Mouse (Mus musculus): ENCODE results near the gene Ccdc180. TPM values are rescaled to one million over a fixed set of nuclear protein-coding genes. Genes with fewer than 3 reads are reported as not detected.

The Ccdc180 gene
- polyA plus RNA-seq, 1 experiment from 2014 or later: not detected

DNA sequence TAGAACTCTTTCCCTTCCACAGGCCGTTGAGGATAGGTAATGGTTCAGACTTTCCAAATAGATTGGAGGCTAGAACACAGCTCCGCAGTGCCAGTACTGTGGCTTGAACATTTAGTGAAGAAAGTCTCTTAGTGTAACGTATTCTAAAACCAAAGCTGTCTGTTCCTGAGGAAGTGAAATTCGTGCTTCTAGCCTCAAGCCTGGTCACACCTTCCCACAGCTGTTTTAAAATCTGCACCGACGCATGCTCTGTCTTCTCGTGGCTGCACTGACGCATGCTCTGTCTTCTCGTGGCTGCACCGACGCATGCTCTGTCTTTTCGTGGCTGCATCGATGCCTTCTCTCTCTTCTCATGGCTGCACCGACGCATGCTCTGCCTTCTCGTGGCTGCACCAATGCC lies 6.9 kb upstream of the Ccdc180 start:
- no peak overlapping the region for H3K9ac ChIP-seq (replicated peaks; ENCODE audit: low read length)
- no peak overlapping the region for H3K27ac ChIP-seq (replicated peaks; ENCODE audit: low read depth, low read length)
- ATAC-seq (replicated peaks; ENCODE audit: insufficient number of reproducible peaks, low FRiP score, low TSS enrichment, low read depth): no peak
- WGBS: 92% methylated on average over 16 of the region's 16 CpGs
- no peaks in the 10 kb centered on the region for H3K9me3 ChIP-seq (replicated peaks; ENCODE audit: control insufficient read depth, low read length)
- no peak overlapping the region for H3K4me2 ChIP-seq (ENCODE audit: low read depth, low read length)
- no peaks in the 10 kb centered on the region for H3K27me3 ChIP-seq (ENCODE audit: control insufficient read depth, insufficient read depth, low read length)
- no peaks in the 10 kb centered on the region for H3K36me3 ChIP-seq (replicated peaks; ENCODE audit: control insufficient read depth, insufficient read depth, low read depth, low read length)
- H3K4me3 ChIP-seq (ENCODE audit: low read depth, low read length): no peak overlapping the region
- no peaks in the 10 kb centered on the region for H3K4me1 ChIP-seq (ENCODE audit: control insufficient read depth, insufficient read depth, low read length)
- DNase-seq (ENCODE audit: low spot score): no peak

DNA sequence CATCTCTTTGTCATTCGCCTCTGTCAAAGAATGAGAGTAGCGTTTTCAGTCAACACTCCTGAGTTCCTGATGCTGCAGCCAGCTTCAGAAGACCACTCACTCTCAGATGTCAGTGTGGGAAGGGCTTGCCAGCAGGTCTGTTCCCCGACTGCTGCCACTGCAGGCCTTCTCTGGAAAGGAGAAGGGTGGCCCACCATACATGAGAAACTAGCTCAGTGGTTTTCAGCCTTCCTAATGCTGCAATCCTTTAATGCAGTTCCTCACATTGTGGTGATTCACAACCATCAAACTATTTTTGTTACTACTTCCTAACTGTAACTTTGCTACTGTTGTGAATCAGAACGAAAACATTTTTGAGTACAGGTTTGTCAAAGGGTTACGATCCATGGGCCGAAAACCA lies 616 bp upstream of the Ccdc180 start:
- Histone ChIP-seq H3K9ac (replicated peaks; ENCODE audit: low read length) (no peak overlapping the region), H3K27ac (replicated peaks; ENCODE audit: low read depth, low read length) (no peak overlapping the region), H3K9me3 (replicated peaks; ENCODE audit: control insufficient read depth, low read length) (no peaks in the 10 kb centered on the region), H3K4me2 (ENCODE audit: low read depth, low read length) (no peak overlapping the region), H3K4me3 (ENCODE audit: low read depth, low read length) (no peak overlapping the region), H3K4me1 (ENCODE audit: control insufficient read depth, insufficient read depth, low read length) (no peaks in the 10 kb centered on the region), H3K27me3 (ENCODE audit: control insufficient read depth, insufficient read depth, low read length) (no peaks in the 10 kb centered on the region), H3K36me3 (replicated peaks; ENCODE audit: control insufficient read depth, insufficient read depth, low read depth, low read length) (no peaks in the 10 kb centered on the region)
- 65% methylated on average over 6 of the region's 6 CpGs for WGBS
- DNase-seq (ENCODE audit: low spot score) (no peak), ATAC-seq (replicated peaks; ENCODE audit: insufficient number of reproducible peaks, low FRiP score, low TSS enrichment, low read depth) (no peak)

DNA sequence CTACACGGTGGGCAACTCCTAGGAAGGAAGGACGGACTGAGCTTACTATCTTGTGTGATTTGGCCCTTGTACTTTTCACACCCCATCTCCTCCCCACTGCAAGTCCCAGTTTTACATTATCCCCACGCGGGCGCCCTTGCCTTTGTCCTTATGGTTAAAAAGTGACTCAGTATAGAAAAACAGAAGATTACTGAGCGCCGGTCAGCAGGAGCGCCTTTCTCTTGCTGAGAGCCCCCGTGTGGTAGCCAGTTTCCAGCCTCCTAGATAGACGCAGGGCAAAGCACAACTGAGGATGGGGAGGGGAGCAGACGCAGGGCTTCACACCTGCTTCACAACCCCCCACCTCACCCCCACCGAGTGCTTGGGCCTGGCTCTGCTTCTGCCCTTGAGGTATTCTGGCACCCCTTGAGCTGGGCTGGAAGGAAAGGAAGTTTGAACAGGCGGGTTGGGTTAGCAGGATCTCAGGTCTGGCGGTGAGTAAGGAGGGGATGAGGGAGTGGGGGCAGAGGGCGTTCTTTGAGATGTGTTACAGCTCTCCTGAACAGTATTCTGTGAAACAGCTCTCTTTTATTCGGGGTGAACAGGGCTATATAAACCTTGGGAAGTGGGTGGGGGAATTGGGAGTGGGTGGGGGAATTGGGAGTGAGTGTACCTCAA lies 6.5 kb downstream of the Ccdc180 start:
- DNase-seq (ENCODE audit: low spot score): peak; percentile 9
- H3K4me2 ChIP-seq (ENCODE audit: low read depth, low read length): no peak overlapping the region

DNA sequence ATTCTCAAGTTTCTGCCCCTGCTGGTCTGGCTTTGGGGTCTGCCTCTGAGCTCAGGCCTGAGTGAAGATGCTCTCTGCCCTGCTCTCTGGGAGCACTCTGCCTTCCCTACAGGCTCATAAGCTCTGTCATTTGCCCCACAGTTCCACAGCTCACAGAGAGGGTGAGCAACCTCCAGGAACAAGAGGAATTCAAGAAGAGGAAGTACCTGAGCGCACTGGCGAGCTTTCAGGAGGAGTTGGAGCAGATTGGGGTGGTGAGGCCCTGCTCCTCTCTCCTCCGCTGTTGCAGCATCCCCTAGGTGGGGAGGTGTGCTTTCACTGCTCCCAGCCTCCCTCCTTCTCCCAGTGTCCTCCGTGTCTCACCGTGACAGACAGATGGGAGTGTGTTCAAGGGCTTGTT lies 8.3 kb downstream of the Ccdc180 start:
- DNase-seq (ENCODE audit: low spot score) (no peak), ATAC-seq (replicated peaks; ENCODE audit: insufficient number of reproducible peaks, low FRiP score, low TSS enrichment, low read depth) (no peak)
- Histone ChIP-seq H3K27me3 (ENCODE audit: control insufficient read depth, insufficient read depth, low read length) (no peaks in the 10 kb centered on the region; the same call in 1 of the 2 replicates), H3K4me3 (ENCODE audit: low read depth, low read length) (no peak overlapping the region), H3K36me3 (replicated peaks; ENCODE audit: control insufficient read depth, insufficient read depth, low read depth, low read length) (no peaks in the 10 kb centered on the region), H3K4me1 (ENCODE audit: control insufficient read depth, insufficient read depth, low read length) (no peaks in the 10 kb centered on the region), H3K9ac (replicated peaks; ENCODE audit: low read length) (no peak overlapping the region), H3K27ac (replicated peaks; ENCODE audit: low read depth, low read length) (no peak overlapping the region), H3K9me3 (replicated peaks; ENCODE audit: control insufficient read depth, low read length) (no peaks in the 10 kb centered on the region), H3K4me2 (ENCODE audit: low read depth, low read length) (no peak overlapping the region)
- 54% methylated on average over 5 of the region's 5 CpGs for WGBS

More for the DNA sequence above, 6.5 kb downstream of the Ccdc180 start:
- Histone ChIP-seq H3K9ac (replicated peaks; ENCODE audit: low read length) (no peak overlapping the region), H3K36me3 (replicated peaks; ENCODE audit: control insufficient read depth, insufficient read depth, low read depth, low read length) (no peaks in the 10 kb centered on the region), H3K4me3 (ENCODE audit: low read depth, low read length) (no peak overlapping the region), H3K9me3 (replicated peaks; ENCODE audit: control insufficient read depth, low read length) (no peaks in the 10 kb centered on the region), H3K27ac (replicated peaks; ENCODE audit: low read depth, low read length) (no peak overlapping the region), H3K27me3 (ENCODE audit: control insufficient read depth, insufficient read depth, low read length) (no peaks in the 10 kb centered on the region; the same call in 1 of the 2 replicates), H3K4me1 (ENCODE audit: control insufficient read depth, insufficient read depth, low read length) (no peaks in the 10 kb centered on the region)
- no peak for ATAC-seq (replicated peaks; ENCODE audit: insufficient number of reproducible peaks, low FRiP score, low TSS enrichment, low read depth)
- 15% methylated on average over 16 of the region's 16 CpGs for WGBS

DNA sequence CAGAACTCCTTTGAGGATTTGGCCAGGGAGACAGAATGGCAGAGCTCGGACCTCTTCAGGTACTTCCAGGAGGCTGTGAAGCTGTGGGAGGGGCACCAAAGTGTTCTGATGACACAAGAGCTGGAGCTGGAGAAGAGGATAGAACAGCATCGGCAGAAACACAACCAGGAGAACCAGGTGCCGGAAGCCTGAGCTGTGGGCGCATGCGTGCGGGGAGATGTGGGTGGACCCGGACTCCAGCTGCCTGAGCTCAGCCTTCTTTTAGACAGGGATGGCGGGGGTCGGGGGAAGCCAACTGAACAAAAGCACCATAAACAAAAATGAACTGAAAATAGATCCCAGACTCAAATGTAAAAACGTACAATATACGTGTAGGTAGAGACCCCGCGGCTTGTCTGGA lies 19.2 kb downstream of the Ccdc180 start:
- H3K27me3 ChIP-seq (ENCODE audit: control insufficient read depth, insufficient read depth, low read length): no peaks in the 10 kb centered on the region
- 90% methylated on average over 13 of the region's 13 CpGs for WGBS
- no peak overlapping the region for H3K4me3 ChIP-seq (ENCODE audit: low read depth, low read length)
- ATAC-seq (replicated peaks; ENCODE audit: insufficient number of reproducible peaks, low FRiP score, low TSS enrichment, low read depth) (no peak), DNase-seq (ENCODE audit: low spot score) (no peak)
- no peak overlapping the region for H3K4me2 ChIP-seq (ENCODE audit: low read depth, low read length)
- no peaks in the 10 kb centered on the region for H3K36me3 ChIP-seq (replicated peaks; ENCODE audit: control insufficient read depth, insufficient read depth, low read depth, low read length)
- no peaks in the 10 kb centered on the region for H3K4me1 ChIP-seq (ENCODE audit: control insufficient read depth, insufficient read depth, low read length)
- H3K27ac ChIP-seq (replicated peaks; ENCODE audit: low read depth, low read length): no peak overlapping the region
- no peaks in the 10 kb centered on the region for H3K9me3 ChIP-seq (replicated peaks; ENCODE audit: control insufficient read depth, low read length)
- H3K9ac ChIP-seq (replicated peaks; ENCODE audit: low read length): no peak overlapping the region

DNA sequence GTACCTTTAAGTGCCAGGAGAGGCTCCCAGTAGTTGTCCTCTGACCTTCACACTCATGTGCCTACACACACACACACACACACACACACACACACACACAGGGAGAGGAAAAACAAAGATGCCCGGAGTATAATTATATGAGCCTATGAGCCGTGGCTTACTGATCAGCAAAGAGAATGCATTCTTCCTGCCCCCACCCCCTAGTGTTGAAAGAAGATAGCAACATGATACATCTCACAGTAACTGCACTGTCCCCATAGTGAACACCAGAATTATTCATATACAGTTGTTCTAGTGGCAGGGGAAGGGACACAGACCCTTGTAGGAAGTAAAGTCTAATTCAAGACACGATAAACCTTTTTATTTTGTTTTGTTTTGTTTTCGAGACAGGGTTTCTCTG lies 19.8 kb downstream of the Ccdc180 start:
- Histone ChIP-seq H3K4me1 (ENCODE audit: control insufficient read depth, insufficient read depth, low read length) (no peaks in the 10 kb centered on the region), H3K36me3 (replicated peaks; ENCODE audit: control insufficient read depth, insufficient read depth, low read depth, low read length) (no peaks in the 10 kb centered on the region), H3K9me3 (replicated peaks; ENCODE audit: control insufficient read depth, low read length) (no peaks in the 10 kb centered on the region), H3K9ac (replicated peaks; ENCODE audit: low read length) (no peak overlapping the region), H3K27ac (replicated peaks; ENCODE audit: low read depth, low read length) (no peak overlapping the region), H3K4me3 (ENCODE audit: low read depth, low read length) (no peak overlapping the region), H3K27me3 (ENCODE audit: control insufficient read depth, insufficient read depth, low read length) (no peaks in the 10 kb centered on the region), H3K4me2 (ENCODE audit: low read depth, low read length) (no peak overlapping the region)
- no peak for ATAC-seq (replicated peaks; ENCODE audit: insufficient number of reproducible peaks, low FRiP score, low TSS enrichment, low read depth)
- WGBS: 72% methylated on average over 4 of the region's 4 CpGs
- no peak for DNase-seq (ENCODE audit: low spot score)

DNA sequence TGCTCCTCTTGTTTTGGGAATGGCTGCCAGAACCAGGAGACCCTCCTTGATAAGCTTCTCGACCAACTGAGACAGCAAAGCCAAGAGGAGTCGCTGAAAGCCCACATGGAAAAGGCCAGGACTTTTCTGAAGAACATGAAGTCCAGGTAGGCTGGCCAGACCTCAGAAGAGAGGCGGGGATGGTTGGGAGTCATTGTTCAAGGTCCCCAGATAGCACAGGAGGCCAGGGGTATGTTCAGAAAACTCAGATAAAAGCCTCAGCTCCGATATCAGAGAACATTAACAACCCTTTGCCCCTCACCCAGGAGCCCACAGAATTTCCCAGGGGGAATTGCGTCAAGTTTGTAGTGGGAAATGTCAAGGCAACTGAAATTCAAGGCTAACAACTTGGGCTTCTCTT lies 21.2 kb downstream of the Ccdc180 start:
- Histone ChIP-seq H3K4me2 (ENCODE audit: low read depth, low read length) (no peak overlapping the region), H3K27me3 (ENCODE audit: control insufficient read depth, insufficient read depth, low read length) (no peaks in the 10 kb centered on the region), H3K9ac (replicated peaks; ENCODE audit: low read length) (no peak overlapping the region), H3K27ac (replicated peaks; ENCODE audit: low read depth, low read length) (no peak overlapping the region), H3K36me3 (replicated peaks; ENCODE audit: control insufficient read depth, insufficient read depth, low read depth, low read length) (no peaks in the 10 kb centered on the region), H3K9me3 (replicated peaks; ENCODE audit: control insufficient read depth, low read length) (no peaks in the 10 kb centered on the region), H3K4me1 (ENCODE audit: control insufficient read depth, insufficient read depth, low read length) (no peaks in the 10 kb centered on the region), H3K4me3 (ENCODE audit: low read depth, low read length) (no peak overlapping the region)
- no peak for DNase-seq (ENCODE audit: low spot score)
- 80% methylated on average over 5 of the region's 5 CpGs for WGBS
- no peak for ATAC-seq (replicated peaks; ENCODE audit: insufficient number of reproducible peaks, low FRiP score, low TSS enrichment, low read depth)

DNA sequence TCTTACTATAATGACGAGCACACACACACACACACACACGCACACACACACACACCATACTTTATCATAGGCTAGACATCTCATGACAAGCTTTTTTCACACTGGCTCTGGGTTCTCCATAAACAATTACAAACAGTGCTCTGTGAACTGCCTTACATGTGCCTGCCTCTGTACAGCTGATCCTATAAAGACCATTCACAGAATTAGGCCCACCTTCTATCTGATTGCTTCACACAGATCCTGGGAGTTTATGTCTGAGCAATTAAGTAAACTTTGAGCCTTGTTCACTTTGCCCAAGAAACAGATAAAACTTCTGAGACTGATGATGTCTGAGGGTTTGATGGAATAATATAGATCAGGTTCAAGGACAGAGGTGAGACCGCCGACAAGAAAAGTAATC lies 21.8 kb downstream of the Ccdc180 start:
- H3K27ac ChIP-seq (replicated peaks; ENCODE audit: low read depth, low read length): no peak overlapping the region
- H3K9ac ChIP-seq (replicated peaks; ENCODE audit: low read length): no peak overlapping the region
- H3K4me1 ChIP-seq (ENCODE audit: control insufficient read depth, insufficient read depth, low read length): no peaks in the 10 kb centered on the region
- H3K36me3 ChIP-seq (replicated peaks; ENCODE audit: control insufficient read depth, insufficient read depth, low read depth, low read length): no peaks in the 10 kb centered on the region
- H3K4me3 ChIP-seq (ENCODE audit: low read depth, low read length): no peak overlapping the region
- ATAC-seq (replicated peaks; ENCODE audit: insufficient number of reproducible peaks, low FRiP score, low TSS enrichment, low read depth) (no peak), DNase-seq (ENCODE audit: low spot score) (no peak)
- no peaks in the 10 kb centered on the region for H3K27me3 ChIP-seq (ENCODE audit: control insufficient read depth, insufficient read depth, low read length)
- 95% methylated on average over 4 of the region's 4 CpGs for WGBS
- H3K4me2 ChIP-seq (ENCODE audit: low read depth, low read length): no peak overlapping the region
- no peaks in the 10 kb centered on the region for H3K9me3 ChIP-seq (replicated peaks; ENCODE audit: control insufficient read depth, low read length)
